Mouse (Mus musculus): ENCODE measurements around the gene Rwdd2a.

- TF ChIP-seq GATA1 (IDR thresholded peaks at IDR 0.05; ENCODE audit: low read depth, low read length) (0 out of 2 replicates have a peak, but pooled peaks have one; percentile 4), SMC3 (IDR thresholded peaks at IDR 0.05; ENCODE audit: low read depth, low read length) (peak; percentile 85), TCF12 (IDR thresholded peaks at IDR 0.05; ENCODE audit: low read depth, low read length) (no peak), ZNF384 (IDR thresholded peaks at IDR 0.05; ENCODE audit: low read depth, low read length) (no peak), TBP (IDR thresholded peaks at IDR 0.05; ENCODE audit: low read depth, low read length) (no peak), NRF1 (IDR thresholded peaks at IDR 0.05; ENCODE audit: insufficient read depth, low read depth, low read length, poor library complexity, severe bottlenecking) (no peak), GABPA (IDR thresholded peaks at IDR 0.05; ENCODE audit: low read depth, low read length) (no peak), CTCF (IDR thresholded peaks at IDR 0.05 in 2 of 3, conservative IDR thresholded peaks at IDR 0.05 in 1 of 3; ENCODE audit: control insufficient read depth in 1 of 3, insufficient read depth in 1 of 3, low read depth in 2 of 3, low read length in 3 of 3, poor library complexity in 1 of 3, severe bottlenecking in 1 of 3) (peak; percentile 91 to 93 (median 92)), USF1 (IDR thresholded peaks at IDR 0.05; ENCODE audit: low read depth, low read length) (no peak), MYC (IDR thresholded peaks at IDR 0.05; ENCODE audit: low read depth, low read length) (no peak), HCFC1 (IDR thresholded peaks at IDR 0.05; ENCODE audit: low read depth, low read length) (0 out of 2 replicates have a peak, but pooled peaks have one; percentile 27), POLR2A (IDR thresholded peaks at IDR 0.05; ENCODE audit: control insufficient read depth in 1 of 2, insufficient read depth in 1 of 2, low read depth in 1 of 2, low read length in 2 of 2, poor library complexity in 1 of 2) (no peak)
Observed at GRCm38 (mm10) chr9:86583740-86584139, 11.9 kb downstream of the Rwdd2a start.
